Mouse (Mus musculus) MEL (cell line): Measurements from ENCODE around the gene Bpgm. TPM values are rescaled to one million over a fixed set of nuclear protein-coding genes. Genes with fewer than 3 reads are reported as not detected.

Experiments
- DNase-seq: peaks from one replicate; pipeline ENCODE4 v3.0.0; 2011; ENCODE audit warnings: low read depth, low spot score
- H3K27ac ChIP-seq: 2 replicates; pipeline ENCODE4 v1.5.1; 2012; ENCODE audit warnings: low read depth, mild to moderate bottlenecking, control low read depth, low read length, moderate library complexity; ENCODE audit not compliant: control insufficient read depth
- H3K27me3 ChIP-seq, 2 experiments: fragments of 150-350 bp in 1 of 2; sonication (generic) in 1 of 2; 2 replicates each; pipeline ENCODE4 v1.6.1; 2012; ENCODE audit warnings: low read length in 2 of 2, mild to moderate bottlenecking in 2 of 2, improper control_type of control experiment in 1 of 2, moderate library complexity in 1 of 2; ENCODE audit not compliant: insufficient read depth in 2 of 2, control insufficient read depth in 1 of 2
- H3K36me3 ChIP-seq, 2 experiments: 2 replicates each; pipeline ENCODE4 v1.6.1; 2012 to 2014; ENCODE audit warnings: low read length in 2 of 2, improper control_type of control experiment in 1 of 2, inconsistent platforms in 1 of 2, mild to moderate bottlenecking in 1 of 2; ENCODE audit not compliant: insufficient read depth in 2 of 2, control insufficient read depth in 1 of 2
- H3K4me1 ChIP-seq, 2 experiments: fragments of 150-350 bp in 1 of 2; sonication (generic) in 1 of 2; 2 replicates each; pipeline ENCODE4 v1.6.1; 2012; ENCODE audit warnings: low read length in 2 of 2, improper control_type of control experiment in 1 of 2, mild to moderate bottlenecking in 1 of 2; ENCODE audit not compliant: insufficient read depth in 2 of 2, control insufficient read depth in 1 of 2
- H3K4me3 ChIP-seq, 2 experiments: fragments of 150-350 bp in 1 of 2; sonication (generic) in 1 of 2; 2 replicates each; pipeline ENCODE4 v1.5.1; 2012; ENCODE audit warnings: low read depth in 2 of 2, low read length in 2 of 2, mild to moderate bottlenecking in 2 of 2, moderate library complexity in 2 of 2, control low read depth in 1 of 2, improper control_type of control experiment in 1 of 2; ENCODE audit not compliant: control insufficient read depth in 1 of 2, insufficient read depth in 1 of 2
- H3K79me2 ChIP-seq: 2 replicates; pipeline ENCODE4 v1.6.1; 2012; ENCODE audit warnings: mild to moderate bottlenecking, low read length, moderate library complexity; ENCODE audit not compliant: control insufficient read depth, poor library complexity, insufficient read depth
- H3K9ac ChIP-seq: 2 replicates; pipeline ENCODE4 v1.6.1; 2012; ENCODE audit warnings: low read depth, mild to moderate bottlenecking, control low read depth, low read length, moderate library complexity; ENCODE audit not compliant: control insufficient read depth, poor library complexity, severe bottlenecking
- H3K9me3 ChIP-seq: fragments of 150-350 bp; sonication (generic); replicated peaks from 2 replicates; pipeline ENCODE4 v1.6.1; 2012; ENCODE audit warnings: mild to moderate bottlenecking, low read length, improper control_type of control experiment, moderate library complexity; ENCODE audit not compliant: insufficient read depth
- BHLHE40 ChIP-seq: IDR thresholded peaks from 2 replicates; pipeline ENCODE4 v1.6.1; 2012; ENCODE audit warnings: low read depth, mild to moderate bottlenecking, inconsistent platforms, low read length, improper control_type of control experiment, borderline replicate concordance
- CHD1 ChIP-seq: IDR thresholded peaks from 2 replicates; pipeline ENCODE4 v1.6.1; 2012; ENCODE audit warnings: low read depth, mild to moderate bottlenecking, inconsistent platforms, low read length, improper control_type of control experiment
- CHD2 ChIP-seq: IDR thresholded peaks from 2 replicates; pipeline ENCODE4 v1.6.1; 2011; ENCODE audit warnings: low read length, improper control_type of control experiment
- CTCF ChIP-seq, 3 experiments: IDR thresholded peaks in 2 of 3; conservative IDR thresholded peaks in 1 of 3; 2 replicates each; pipeline ENCODE4 v1.5.1; 2011 to 2012; ENCODE audit warnings: low read length in 3 of 3, low read depth in 2 of 3, mild to moderate bottlenecking in 2 of 3, improper control_type of control experiment in 1 of 3, inconsistent platforms in 1 of 3, mixed read lengths in 1 of 3, moderate library complexity in 1 of 3; ENCODE audit not compliant: control insufficient read depth in 1 of 3, insufficient read depth in 1 of 3, poor library complexity in 1 of 3, severe bottlenecking in 1 of 3
- ELF1 ChIP-seq: IDR thresholded peaks from 2 replicates; pipeline ENCODE4 v1.6.1; 2014; ENCODE audit warnings: low read depth, mild to moderate bottlenecking, inconsistent platforms, low read length, improper control_type of control experiment, moderate library complexity
- GATA1 ChIP-seq: IDR thresholded peaks from 2 replicates; pipeline ENCODE4 v1.6.1; 2011; ENCODE audit warnings: low read depth, low read length, improper control_type of control experiment
- HCFC1 ChIP-seq: IDR thresholded peaks from 2 replicates; pipeline ENCODE4 v1.6.1; 2012; ENCODE audit warnings: low read depth, mild to moderate bottlenecking, inconsistent platforms, low read length, improper control_type of control experiment, moderate library complexity
- KAT2A ChIP-seq: conservative IDR thresholded peaks from 2 replicates; pipeline ENCODE4 v1.6.1; 2012; ENCODE audit warnings: low read depth, low read length, improper control_type of control experiment, inconsistent platforms
- MAX ChIP-seq: IDR thresholded peaks from 2 replicates; pipeline ENCODE4 v1.6.1; 2011; ENCODE audit warnings: low read length, improper control_type of control experiment
- MAZ ChIP-seq: IDR thresholded peaks from 2 replicates; pipeline ENCODE4 v1.6.1; 2012; ENCODE audit warnings: low read depth, mild to moderate bottlenecking, inconsistent platforms, low read length, improper control_type of control experiment
- MEF2A ChIP-seq: IDR thresholded peaks from 2 replicates; pipeline ENCODE4 v1.6.1; 2014; ENCODE audit warnings: low read depth, mild to moderate bottlenecking, inconsistent platforms, low read length, improper control_type of control experiment; ENCODE audit not compliant: poor library complexity, insufficient replicate concordance, severe bottlenecking; ENCODE audit errors: extremely low read depth
- POLR2A ChIP-seq, 2 experiments: IDR thresholded peaks; 2 replicates each; pipeline ENCODE4 v1.6.1; 2011 to 2012; ENCODE audit warnings: low read length in 2 of 2, mild to moderate bottlenecking in 2 of 2, control low read depth in 1 of 2, improper control_type of control experiment in 1 of 2, low read depth in 1 of 2, moderate library complexity in 1 of 2; ENCODE audit not compliant: control insufficient read depth in 1 of 2, insufficient read depth in 1 of 2, poor library complexity in 1 of 2
- POLR2AphosphoS2 ChIP-seq: IDR thresholded peaks from 2 replicates; pipeline ENCODE4 v1.6.1; 2011; ENCODE audit warnings: low read length, improper control_type of control experiment
- RCOR1 ChIP-seq: IDR thresholded peaks from 2 replicates; pipeline ENCODE4 v1.6.1; 2012; ENCODE audit warnings: low read depth, mild to moderate bottlenecking, inconsistent platforms, low read length, improper control_type of control experiment
- SIN3A ChIP-seq: IDR thresholded peaks from 2 replicates; pipeline ENCODE4 v1.6.1; 2012; ENCODE audit warnings: low read length, improper control_type of control experiment, inconsistent platforms
- TAL1 ChIP-seq: IDR thresholded peaks from 2 replicates; pipeline ENCODE4 v1.6.1; 2012; ENCODE audit warnings: mild to moderate bottlenecking, inconsistent platforms, low read length, moderate library complexity, mixed read lengths
- TCF12 ChIP-seq: IDR thresholded peaks from 2 replicates; pipeline ENCODE4 v1.6.1; 2014; ENCODE audit warnings: low read depth, mild to moderate bottlenecking, inconsistent platforms, low read length, improper control_type of control experiment, moderate library complexity
- USF1 ChIP-seq: IDR thresholded peaks from 2 replicates; pipeline ENCODE4 v1.6.1; 2014; ENCODE audit warnings: low read depth, mild to moderate bottlenecking, inconsistent platforms, low read length, improper control_type of control experiment, moderate library complexity
- USF2 ChIP-seq, 2 experiments: IDR thresholded peaks; 2 replicates each; pipeline ENCODE4 v1.6.1; 2011 to 2012; ENCODE audit warnings: improper control_type of control experiment in 2 of 2, low read length in 2 of 2, borderline replicate concordance in 1 of 2, inconsistent platforms in 1 of 2, low read depth in 1 of 2, mild to moderate bottlenecking in 1 of 2; ENCODE audit not compliant: insufficient read depth in 1 of 2
- ZC3H11A ChIP-seq: IDR thresholded peaks from 2 replicates; pipeline ENCODE4 v1.6.1; 2012; ENCODE audit warnings: low read depth, mild to moderate bottlenecking, inconsistent platforms, low read length, improper control_type of control experiment
- ZKSCAN1 ChIP-seq: IDR thresholded peaks from 2 replicates; pipeline ENCODE4 v1.6.1; 2012; ENCODE audit warnings: low read depth, mild to moderate bottlenecking, inconsistent platforms, low read length, improper control_type of control experiment, moderate library complexity
- ZMIZ1 ChIP-seq: IDR thresholded peaks from 2 replicates; pipeline ENCODE4 v1.6.1; 2012; ENCODE audit warnings: low read depth, mild to moderate bottlenecking, inconsistent platforms, low read length, improper control_type of control experiment, moderate library complexity
- ZNF384 ChIP-seq: IDR thresholded peaks from 2 replicates; pipeline ENCODE4 v1.6.1; 2012; ENCODE audit warnings: low read depth, mild to moderate bottlenecking, inconsistent platforms, low read length, improper control_type of control experiment
- polyA plus RNA-seq, 2 experiments: library from polyadenylated mRNA; stranded (reverse) in 1 of 2; unstranded in 1 of 2; fragments of >175 nt in 1 of 2; fragments of >200 nt in 1 of 2; gene quantifications; 2 replicates each; pipeline versions ENCODE4 v1.2.1 to v1.2.4; 2012; ENCODE audit warnings: low replicate concordance in 2 of 2, low read depth in 1 of 2; ENCODE audit not compliant: insufficient read length in 2 of 2, insufficient read depth in 1 of 2, missing spikeins in 1 of 2
- total RNA-seq: library from RNA; depleted of rRNA; stranded (reverse); fragments of 300-350 nt; gene quantifications from 2 replicates; pipeline ENCODE4 v1.2.3, GENCODE M21; 2012

The Bpgm gene
- total and polyA plus RNA-seq, 3 experiments = 11.1 to 14.1 TPM; not detected in 1

DNA sequence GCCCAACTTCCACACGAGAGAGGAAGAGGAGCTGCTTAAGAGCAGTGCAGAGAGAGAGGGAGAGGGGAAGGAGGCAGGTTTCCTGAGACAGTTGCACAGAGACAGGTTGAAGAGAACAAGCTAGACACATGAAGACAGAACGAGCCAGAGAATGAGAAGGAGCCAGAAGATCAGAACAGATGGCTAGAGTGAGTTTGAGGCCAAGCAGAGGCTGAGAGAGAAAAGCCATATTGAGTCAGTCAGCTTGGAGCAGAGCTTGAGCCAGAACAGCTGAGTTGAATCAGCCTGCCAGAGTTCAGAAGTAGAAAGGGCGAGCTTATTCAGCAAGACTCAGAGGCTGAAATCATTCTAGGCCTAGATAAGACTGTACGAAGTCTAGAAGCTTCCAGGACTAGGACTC, 6.8 kb downstream of the Bpgm start:
- H3K9ac ChIP-seq = no peak overlapping the region
- no peak overlapping the region for H3K4me3 ChIP-seq
- peak; percentile 37 for DNase-seq
- peaks cover 0 to 12% of the 10 kb centered on the region in 2 experiments; a peak in 2 of 4 replicates for H3K36me3 ChIP-seq
- no peaks in the 10 kb centered on the region for H3K79me2 ChIP-seq
- H3K27me3 ChIP-seq = no peaks in the 10 kb centered on the region
- H3K27ac ChIP-seq = no peak overlapping the region
- no peak for TF ChIP-seq BHLHE40
- no peak for TF ChIP-seq GATA1
- no peak for TF ChIP-seq CHD2
- TF ChIP-seq ZMIZ1 = no peak
- no peak for TF ChIP-seq POLR2A (IDR thresholded peaks at IDR 0.05; ENCODE audit: control insufficient read depth in 1 of 2, insufficient read depth in 1 of 2, low read depth in 1 of 2, low read length in 2 of 2, poor library complexity in 1 of 2)
- TF ChIP-seq TAL1 = no peak
- no peak for TF ChIP-seq MAZ
- no peak for TF ChIP-seq KAT2A
- no peak for TF ChIP-seq CTCF (IDR thresholded peaks at IDR 0.05 in 2 of 3, conservative IDR thresholded peaks at IDR 0.05 in 1 of 3; ENCODE audit: control insufficient read depth in 1 of 3, insufficient read depth in 1 of 3, low read depth in 2 of 3, low read length in 3 of 3, poor library complexity in 1 of 3, severe bottlenecking in 1 of 3)
- no peak for TF ChIP-seq USF1
- no peak for TF ChIP-seq HCFC1
- no peak for TF ChIP-seq USF2 (IDR thresholded peaks at IDR 0.05; ENCODE audit: borderline replicate concordance in 1 of 2, insufficient read depth in 1 of 2, low read depth in 1 of 2, low read length in 2 of 2)
- no peak for TF ChIP-seq RCOR1
- TF ChIP-seq, all 39 proteins: peak for 0
- H3K4me1 ChIP-seq = peaks cover 5 to 18% of the 10 kb centered on the region in 2 experiments
- H3K9me3 ChIP-seq = no peaks in the 10 kb centered on the region

DNA sequence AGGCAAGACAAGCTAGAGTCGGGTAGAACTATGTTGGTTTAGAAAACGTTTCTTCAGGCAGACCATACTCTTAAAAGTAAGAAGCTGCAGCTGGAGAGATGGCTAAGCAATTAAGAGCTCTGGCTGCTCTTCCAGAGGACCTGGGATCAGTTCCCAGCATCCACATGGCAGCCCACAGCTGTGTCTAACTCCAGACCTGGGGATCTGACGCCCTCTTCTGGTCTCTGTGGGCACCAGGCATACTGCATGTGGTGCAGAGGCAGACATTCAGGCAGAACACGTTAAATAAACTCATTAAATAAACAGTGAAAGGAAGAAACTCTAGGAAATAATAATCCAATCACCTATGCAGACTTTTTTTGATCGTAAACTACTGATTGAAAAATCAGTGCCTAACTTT, 7.4 kb downstream of the Bpgm start:
- TF ChIP-seq CTCF (IDR thresholded peaks at IDR 0.05 in 2 of 3, conservative IDR thresholded peaks at IDR 0.05 in 1 of 3; ENCODE audit: control insufficient read depth in 1 of 3, insufficient read depth in 1 of 3, low read depth in 2 of 3, low read length in 3 of 3, poor library complexity in 1 of 3, severe bottlenecking in 1 of 3) = peak in 1 of 3 experiments; percentile 14; a peak in 1 of 6 replicates
- no peak for TF ChIP-seq ZNF384
- TF ChIP-seq, all 39 proteins: peak for 1
- H3K27ac ChIP-seq = no peak overlapping the region
- peaks cover 5 to 18% of the 10 kb centered on the region in 2 experiments for H3K4me1 ChIP-seq
- H3K9ac ChIP-seq = no peak overlapping the region
- H3K27me3 ChIP-seq = no peaks in the 10 kb centered on the region
- DNase-seq = no peak
- no peak overlapping the region for H3K4me3 ChIP-seq
- no peaks in the 10 kb centered on the region for H3K79me2 ChIP-seq
- H3K36me3 ChIP-seq = peaks cover 0 to 12% of the 10 kb centered on the region in 2 experiments; a peak in 3 of 4 replicates
- no peaks in the 10 kb centered on the region for H3K9me3 ChIP-seq

DNA sequence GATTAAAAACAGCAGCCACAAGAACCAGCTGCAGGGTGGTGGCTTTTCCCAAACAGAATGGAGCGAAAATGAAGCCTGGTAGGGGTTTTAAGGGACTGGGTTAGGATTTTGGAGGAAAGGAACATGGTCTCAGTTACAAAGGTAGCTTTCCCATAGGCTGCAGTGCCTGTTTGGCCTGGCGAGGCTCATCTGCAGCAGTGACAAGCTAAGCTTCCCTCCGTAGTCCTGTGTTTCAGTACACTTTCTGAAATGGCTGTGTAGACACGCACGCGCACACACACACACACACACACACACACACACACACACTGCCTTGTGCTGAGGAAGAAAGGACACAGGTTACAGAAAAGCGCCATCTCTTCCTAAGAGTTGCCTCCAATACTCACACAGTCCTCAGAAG, 7.8 kb downstream of the Bpgm start:
- Histone ChIP-seq H3K27me3 (no peaks in the 10 kb centered on the region), H3K27ac (no peak overlapping the region), H3K4me3 (no peak overlapping the region), H3K79me2 (no peaks in the 10 kb centered on the region), H3K9me3 (no peaks in the 10 kb centered on the region), H3K9ac (no peak overlapping the region), H3K4me1 (peaks cover 5 to 18% of the 10 kb centered on the region in 2 experiments), H3K36me3 (peaks cover 0 to 9% of the 10 kb centered on the region in 2 experiments; a peak in 3 of 4 replicates)
- TF ChIP-seq POLR2AphosphoS2 = no peak
- no peak for TF ChIP-seq GATA1
- TF ChIP-seq USF1 = no peak
- no peak for TF ChIP-seq MAX
- TF ChIP-seq KAT2A = no peak
- TF ChIP-seq ZC3H11A = no peak
- no peak for TF ChIP-seq TAL1
- TF ChIP-seq TCF12 = no peak
- TF ChIP-seq CHD1 = no peak
- no peak for TF ChIP-seq SIN3A
- TF ChIP-seq ZKSCAN1 = no peak
- TF ChIP-seq POLR2A (IDR thresholded peaks at IDR 0.05; ENCODE audit: control insufficient read depth in 1 of 2, insufficient read depth in 1 of 2, low read depth in 1 of 2, low read length in 2 of 2, poor library complexity in 1 of 2) = no peak
- no peak for TF ChIP-seq ELF1
- TF ChIP-seq MEF2A = no peak
- no peak for DNase-seq
